Mouse (Mus musculus) retina, embryonic 14.5 days (tissue): ENCODE data around the gene Grik3.
"Not testable (repeated sequence)": the region's sequence is repeated elsewhere in the genome, so short reads cannot be mapped to it uniquely, and the experiment has no call there.

Experiments used
- DNase-seq: peaks from one replicate; pipeline ENCODE4 v3.0.0-alpha.2; 2015; ENCODE audit warnings: low spot score

Grik3 gene

GRCm38 (mm10) chr4:125595011-125595410 is 104.5 kb downstream of the Grik3 start:
- no peak for DNase-seq

DNA sequence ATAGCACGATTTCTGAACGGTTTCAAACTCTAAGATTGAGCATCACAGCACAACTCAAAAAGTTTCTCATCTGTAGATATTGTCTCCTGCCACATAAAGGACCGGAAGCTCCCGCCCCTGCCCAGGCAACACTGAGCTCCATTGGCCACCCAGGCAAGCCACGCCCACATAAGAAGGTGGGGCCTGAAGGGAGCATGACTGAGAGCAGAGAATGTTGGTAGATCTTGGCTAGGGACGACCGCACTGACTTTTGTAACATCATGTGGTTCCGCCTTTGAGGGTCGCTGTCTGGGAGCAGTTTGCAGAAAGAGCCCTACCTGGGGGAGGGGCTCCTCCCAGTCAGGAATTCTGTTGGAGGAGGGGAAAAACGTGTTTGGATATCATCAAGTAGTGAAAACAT is 108.2 kb downstream of the Grik3 start:
- no peak for DNase-seq

DNA sequence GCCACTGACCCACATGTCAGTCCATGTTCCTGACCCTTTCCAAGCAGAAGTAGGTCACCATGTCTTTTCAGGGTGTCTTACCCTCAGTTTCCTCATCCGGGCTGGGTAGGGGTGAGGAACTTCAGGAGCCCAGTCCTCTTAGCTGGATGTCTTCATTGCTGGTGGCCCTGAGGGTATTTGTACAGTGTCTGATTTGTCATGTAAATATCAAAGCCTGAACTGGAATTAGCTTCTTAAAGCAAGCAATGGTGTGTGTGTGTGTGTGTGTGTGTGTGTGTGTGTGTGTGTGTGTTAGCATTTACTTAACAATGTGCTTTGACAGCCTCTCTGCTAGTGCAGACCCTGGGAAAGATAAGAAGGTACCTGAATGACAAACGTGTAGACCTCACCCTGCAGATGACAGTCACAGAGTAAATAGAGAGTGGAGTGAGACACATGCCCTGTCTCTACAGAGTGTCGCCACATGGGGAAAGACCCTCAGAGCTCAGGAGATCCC is 109.1 kb downstream of the Grik3 start:
- DNase-seq = no peak

DNA sequence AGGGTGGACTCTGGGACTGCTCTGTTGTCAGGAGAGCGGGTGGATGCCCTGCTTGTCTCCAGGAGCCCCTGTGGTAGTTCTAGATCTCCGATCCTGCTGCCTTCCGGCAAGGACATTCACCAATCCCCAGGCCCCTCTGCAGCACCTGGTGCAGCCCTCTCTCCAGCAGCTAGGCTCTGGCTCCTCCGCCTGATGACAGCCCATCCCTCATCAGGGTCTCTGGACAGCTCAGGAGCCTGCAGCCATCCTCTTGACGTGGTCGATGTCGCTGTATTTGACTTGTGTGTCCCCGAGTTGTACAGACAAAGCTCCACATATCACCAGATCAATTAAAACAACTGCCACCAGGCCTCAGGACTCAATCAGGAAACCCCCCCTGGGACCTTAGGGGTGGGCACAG is 110.1 kb downstream of the Grik3 start:
- DNase-seq = no peak

- DNase-seq = no peak
Observed at GRCm38 (mm10) chr4:125601301-125601700, 110.8 kb downstream of the Grik3 start.

- no peak for DNase-seq
Observed at GRCm38 (mm10) chr4:125604494-125604893, 114.0 kb downstream of the Grik3 start.

DNA sequence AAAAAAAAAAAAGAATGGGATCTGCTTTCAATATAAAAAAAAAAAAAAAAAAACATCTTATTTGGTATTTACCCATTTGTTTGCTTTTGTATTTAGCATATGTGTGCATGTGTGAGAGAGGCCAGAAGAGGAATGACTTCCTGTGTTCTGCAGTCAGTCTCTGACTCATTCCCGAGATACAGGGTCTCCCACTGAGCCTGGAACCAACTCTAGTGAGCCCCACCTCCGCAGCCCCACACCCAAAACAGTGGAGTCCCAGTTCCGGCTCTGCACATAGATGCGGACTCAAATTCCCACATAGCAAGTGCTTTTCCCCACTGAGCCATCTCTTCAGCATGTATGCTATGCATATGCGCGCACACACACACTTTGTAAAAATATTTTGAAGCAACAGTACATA is 115.6 kb downstream of the Grik3 start:
- no peak for DNase-seq

DNA sequence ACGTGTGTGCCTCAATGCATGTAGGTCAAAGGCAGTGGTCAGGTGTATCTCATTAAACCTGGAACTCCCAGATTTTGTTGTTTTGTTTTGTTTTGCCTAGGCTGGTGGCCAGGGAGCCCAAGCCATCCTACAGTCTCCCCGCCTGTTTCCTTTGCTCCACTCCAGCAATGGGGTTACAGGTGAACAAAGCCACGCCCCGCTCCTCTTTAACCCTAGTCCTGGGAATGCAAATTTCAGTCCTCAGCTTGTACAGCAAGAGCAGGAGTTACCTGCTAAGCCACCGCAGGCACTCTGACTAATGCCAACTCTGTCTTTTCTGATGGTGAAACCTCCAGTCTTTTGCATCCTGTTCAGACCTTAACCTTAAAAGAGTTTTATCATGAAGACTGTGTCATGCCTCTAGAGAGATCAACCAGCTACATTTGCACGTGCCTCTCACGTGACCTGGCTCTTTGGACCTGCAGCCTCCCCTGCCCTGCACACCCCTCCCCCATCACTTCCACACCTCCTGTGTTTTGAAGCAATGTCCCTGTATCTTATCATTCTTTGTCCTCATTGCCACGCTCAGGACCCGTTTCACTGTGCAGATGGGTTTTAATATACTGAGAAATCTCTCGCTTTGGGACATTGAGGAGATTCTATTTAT is 117.0 kb downstream of the Grik3 start:
- DNase-seq = no peak

- DNase-seq = not testable (repeated sequence)
Observed at GRCm38 (mm10) chr4:125608896-125609295, 118.4 kb downstream of the Grik3 start.

GRCm38 (mm10) chr4:125609320-125610306 is 119.1 kb downstream of the Grik3 start:
- no peak for DNase-seq

DNA sequence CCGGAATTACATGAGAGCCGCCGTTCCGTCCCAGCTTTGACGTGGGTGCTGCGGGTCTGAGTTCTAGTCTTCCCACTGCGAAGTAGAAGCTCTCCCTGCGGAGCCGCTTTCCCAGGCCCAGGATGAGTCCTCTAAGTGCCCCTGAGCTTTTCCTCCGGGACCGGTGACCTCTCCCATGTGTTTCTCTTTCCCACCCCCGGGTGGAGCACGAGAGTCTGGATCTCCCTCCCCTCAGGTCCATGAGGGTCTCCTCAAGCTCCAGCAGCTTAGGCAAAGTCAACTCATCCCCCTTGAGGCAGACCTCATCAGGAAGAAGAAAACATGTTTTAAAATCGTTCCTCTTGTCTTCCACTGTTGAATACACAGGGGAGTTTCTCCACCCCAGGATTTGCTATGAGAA is 127.4 kb downstream of the Grik3 start:
- DNase-seq = peak; percentile 23

GRCm38 (mm10) chr4:125618524-125619320 is 128.2 kb downstream of the Grik3 start:
- no peak for DNase-seq

- DNase-seq = no peak
Observed at GRCm38 (mm10) chr4:125624885-125625678, 134.6 kb downstream of the Grik3 start.

- DNase-seq = no peak
Observed at GRCm38 (mm10) chr4:125629544-125629943, 139.0 kb downstream of the Grik3 start.

DNA sequence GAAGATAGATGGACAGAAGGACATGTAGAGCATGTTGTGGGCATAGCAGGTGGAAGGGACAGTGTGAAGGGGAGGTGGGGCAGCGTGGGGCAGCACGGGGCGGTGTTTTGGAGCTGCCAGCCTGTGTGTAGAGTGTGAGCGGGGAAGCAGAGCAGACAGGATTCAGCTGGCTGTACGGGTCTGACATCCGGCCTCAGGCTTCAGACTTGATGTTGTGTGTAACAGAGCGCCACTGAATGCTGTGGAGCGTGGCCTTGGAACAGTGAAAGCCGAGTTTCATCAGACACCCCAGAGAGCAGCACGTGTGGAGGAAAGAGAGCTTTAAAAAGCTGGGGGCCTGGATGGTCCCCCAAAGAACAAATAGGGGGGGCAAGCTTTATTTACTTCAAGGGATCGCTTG is 144.5 kb downstream of the Grik3 start:
- no peak for DNase-seq

GRCm38 (mm10) chr4:125636616-125637304 is 146.3 kb downstream of the Grik3 start:
- no peak for DNase-seq

DNA sequence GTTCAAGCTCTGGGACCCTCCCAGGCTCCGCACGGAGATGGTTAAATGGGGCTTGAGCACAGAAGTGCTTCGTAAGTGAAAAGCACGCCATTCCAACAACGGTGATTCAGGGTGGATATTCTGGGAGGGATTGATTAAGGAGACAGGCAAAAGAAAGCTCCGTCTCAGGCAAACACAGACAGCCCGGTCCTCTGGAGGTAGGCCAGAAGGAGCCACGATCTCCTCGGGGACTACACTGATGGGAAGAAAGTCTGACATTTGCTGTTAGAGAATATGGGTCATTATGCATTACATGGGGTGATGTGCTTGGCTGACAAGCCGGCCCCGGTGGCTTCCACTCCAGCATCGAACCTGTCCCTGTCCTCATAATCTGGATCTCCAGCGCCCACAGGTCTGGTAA is 146.9 kb downstream of the Grik3 start:
- no peak for DNase-seq

GRCm38 (mm10) chr4:125640520-125640919 is 150.0 kb downstream of the Grik3 start:
- DNase-seq = no peak

DNA sequence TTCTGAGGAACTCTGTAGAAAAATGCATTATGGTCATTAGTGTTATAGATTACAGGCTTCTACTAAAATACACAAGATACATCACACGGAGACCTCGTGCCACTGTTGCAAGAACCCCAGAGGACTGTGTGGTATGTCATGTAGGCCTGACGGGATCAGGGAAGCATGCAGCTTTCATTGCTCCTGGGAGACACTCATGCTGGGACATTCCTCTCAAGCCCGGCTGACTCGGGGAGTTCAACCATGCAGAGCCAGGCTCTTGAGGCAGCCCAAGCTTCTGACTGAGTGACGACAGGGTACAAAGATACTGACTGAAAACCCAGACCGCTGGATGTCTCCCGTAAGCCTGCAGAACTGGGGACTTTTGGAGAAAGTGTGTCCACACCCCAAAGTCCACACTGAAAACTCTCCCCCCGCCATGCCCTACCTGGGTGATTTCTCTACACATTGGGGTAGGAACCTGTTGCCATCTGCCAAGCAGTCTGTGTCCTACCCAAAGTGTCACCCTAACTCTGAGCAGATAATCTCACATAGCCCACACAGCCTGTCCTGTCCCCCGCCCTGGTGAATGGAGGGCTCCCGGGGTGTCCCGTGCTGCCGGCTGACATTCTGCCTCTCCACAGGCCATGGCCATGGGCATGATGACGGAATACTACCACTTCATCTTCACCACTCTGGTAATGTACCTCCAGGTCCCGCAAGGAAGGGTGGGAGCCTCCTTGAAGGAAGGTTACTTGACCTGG is 150.6 kb downstream of the Grik3 start:
- no peak for DNase-seq
